Mouse (Mus musculus) myocyte (in vitro differentiated cells): ENCODE data around the gene Nr1d1. TPM values are rescaled to one million over a fixed set of nuclear protein-coding genes. Genes with fewer than 3 reads are reported as not detected.

Experiments used
- H3K27me3 ChIP-seq: one replicate; pipeline ENCODE4 v1.6.1; 2011; ENCODE audit not compliant: control insufficient read depth, insufficient read depth, insufficient read length
- H3K36me3 ChIP-seq: one replicate; pipeline ENCODE4 v1.6.1; 2011; ENCODE audit not compliant: control insufficient read depth, insufficient read depth
- H3K4me2 ChIP-seq: one replicate; pipeline ENCODE4 v1.6.1; 2011; ENCODE audit warnings: low read depth, control low read depth
- H3K4me3 ChIP-seq: one replicate; pipeline ENCODE4 v1.5.1; 2011; ENCODE audit warnings: mild to moderate bottlenecking, control low read depth, moderate library complexity
- H3K79me2 ChIP-seq: one replicate; pipeline ENCODE4 v1.6.1; 2011; ENCODE audit not compliant: control insufficient read depth, insufficient read depth
- H3ac ChIP-seq: one replicate; pipeline ENCODE4 v1.6.1; 2011; ENCODE audit not compliant: control insufficient read depth, insufficient read length
- CEBPB ChIP-seq: IDR thresholded peaks from 2 replicates; pipeline ENCODE4 v1.6.1; 2011; ENCODE audit warnings: mild to moderate bottlenecking, moderate library complexity; ENCODE audit not compliant: poor library complexity, insufficient read depth, severe bottlenecking
- E2F4 ChIP-seq: IDR thresholded peaks from one replicate; pipeline ENCODE4 v1.6.1; 2011; ENCODE audit warnings: mild to moderate bottlenecking, control low read depth, moderate library complexity; ENCODE audit not compliant: insufficient read depth
- MAX ChIP-seq: IDR thresholded peaks from one replicate; pipeline ENCODE4 v1.6.1; 2011; ENCODE audit warnings: low read depth, mild to moderate bottlenecking, control low read depth
- MYOD1 ChIP-seq, 3 experiments: IDR thresholded peaks; one replicate each; pipeline ENCODE4 v1.6.1; 2011; ENCODE audit warnings: control low read depth in 2 of 3, low read depth in 2 of 3, mild to moderate bottlenecking in 2 of 3, moderate library complexity in 1 of 3; ENCODE audit not compliant: insufficient read length in 2 of 3, control insufficient read depth in 1 of 3
- MYOG ChIP-seq, 3 experiments: IDR thresholded peaks; one replicate each; pipeline ENCODE4 v1.6.1; 2011; ENCODE audit warnings: control low read depth in 2 of 3, low read depth in 2 of 3, mild to moderate bottlenecking in 2 of 3; ENCODE audit not compliant: insufficient read length in 2 of 3, control insufficient read depth in 1 of 3, insufficient read depth in 1 of 3
- POLR2A ChIP-seq: IDR thresholded peaks from one replicate; pipeline ENCODE4 v1.6.1; 2011; ENCODE audit warnings: low read depth, mild to moderate bottlenecking, control low read depth, moderate library complexity; ENCODE audit not compliant: insufficient read length
- POLR2AphosphoS2 ChIP-seq: IDR thresholded peaks from one replicate; pipeline ENCODE4 v1.6.1; 2011; ENCODE audit warnings: low read depth, control low read depth; ENCODE audit not compliant: insufficient read length
- REST ChIP-seq: IDR thresholded peaks from one replicate; pipeline ENCODE4 v1.6.1; 2011; ENCODE audit warnings: mild to moderate bottlenecking, control low read depth, moderate library complexity; ENCODE audit not compliant: insufficient read depth, insufficient read length
- SRF ChIP-seq: IDR thresholded peaks from one replicate; pipeline ENCODE4 v1.6.1; 2011; ENCODE audit warnings: low read depth; ENCODE audit not compliant: control insufficient read depth, insufficient read length
- TCF12 ChIP-seq: IDR thresholded peaks from one replicate; pipeline ENCODE4 v1.6.1; 2011; ENCODE audit warnings: mild to moderate bottlenecking, control low read depth; ENCODE audit not compliant: poor library complexity, insufficient read depth, severe bottlenecking
- TCF3 ChIP-seq: IDR thresholded peaks from one replicate; pipeline ENCODE4 v1.6.1; 2011; ENCODE audit warnings: low read depth, control low read depth; ENCODE audit not compliant: insufficient read length
- USF1 ChIP-seq: IDR thresholded peaks from one replicate; pipeline ENCODE4 v1.6.1; 2011; ENCODE audit warnings: low read depth, mild to moderate bottlenecking, control low read depth, moderate library complexity
- polyA plus RNA-seq: library from polyadenylated mRNA; unstranded; fragments of >200 nt; fragmentation: generic; extraction: Trizol; gene quantifications from one replicate; pipeline ENCODE4 v1.2.1, GENCODE M21; 2012; ENCODE audit warnings: missing spikeins

The Nr1d1 gene
- polyA plus RNA-seq, 1 experiment, result 49.1 TPM

DNA sequence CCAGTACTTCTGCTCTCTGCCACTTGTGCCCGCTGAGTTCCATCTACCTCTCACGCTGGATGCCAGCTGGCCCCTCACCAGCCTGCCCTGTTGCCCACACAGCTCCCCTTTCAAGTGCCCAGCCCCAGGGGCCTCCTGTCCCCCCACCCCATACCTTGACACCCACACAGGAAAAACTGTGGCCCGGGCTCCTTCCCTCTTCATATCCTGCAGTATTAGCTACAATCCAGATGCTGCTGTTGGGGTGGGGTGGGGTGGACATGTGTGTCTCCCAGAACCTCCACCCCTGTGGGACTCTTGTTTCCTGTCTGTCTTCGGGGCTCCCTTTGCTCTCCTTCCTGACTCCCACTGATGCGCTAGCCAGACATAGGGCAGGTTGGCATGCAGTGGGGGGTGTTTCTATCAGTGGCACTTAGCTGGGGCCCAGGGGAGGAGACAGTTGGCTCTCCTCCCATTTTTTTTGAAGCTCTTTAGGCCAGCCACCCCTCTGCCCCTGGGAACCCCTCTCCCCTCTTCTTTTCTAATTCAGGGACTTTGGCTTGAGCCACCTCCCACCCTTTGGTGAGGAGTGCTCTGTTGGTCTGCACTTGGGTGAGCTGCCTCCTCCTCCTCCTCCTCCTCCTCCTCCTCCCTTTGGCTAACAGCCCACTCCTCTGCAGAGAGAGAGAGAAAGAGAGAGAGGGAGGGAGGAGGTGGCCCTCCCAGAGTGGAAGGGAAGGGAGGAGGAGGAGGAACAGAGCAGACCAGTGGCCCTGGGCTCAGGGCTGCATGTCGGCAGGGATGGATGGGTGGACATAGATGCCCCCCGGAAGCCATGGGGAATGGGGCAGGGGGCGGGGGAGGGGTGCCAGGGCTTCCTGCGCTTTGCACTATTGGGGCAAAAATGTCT lies 9.5 kb downstream of the Nr1d1 start:
- no peaks in the 10 kb centered on the region for H3K27me3 ChIP-seq
- TF ChIP-seq MAX (no peak), MYOD1 (IDR thresholded peaks at IDR 0.05; ENCODE audit: control insufficient read depth in 1 of 3, insufficient read length in 2 of 3, low read depth in 2 of 3) (no peak), REST (no peak), CEBPB (no peak), E2F4 (no peak), POLR2A (no peak), USF1 (no peak), TCF3 (no peak), TCF12 (no peak), SRF (no peak), MYOG (IDR thresholded peaks at IDR 0.05; ENCODE audit: control insufficient read depth in 1 of 3, insufficient read depth in 1 of 3, insufficient read length in 2 of 3, low read depth in 2 of 3) (no peak), POLR2AphosphoS2 (no peak)
- H3ac ChIP-seq, result no peak overlapping the region
- H3K36me3 ChIP-seq, result peaks cover 24% of the 10 kb centered on the region
- no peak overlapping the region for H3K4me2 ChIP-seq
- no peaks in the 10 kb centered on the region for H3K79me2 ChIP-seq
- no peak overlapping the region for H3K4me3 ChIP-seq

DNA sequence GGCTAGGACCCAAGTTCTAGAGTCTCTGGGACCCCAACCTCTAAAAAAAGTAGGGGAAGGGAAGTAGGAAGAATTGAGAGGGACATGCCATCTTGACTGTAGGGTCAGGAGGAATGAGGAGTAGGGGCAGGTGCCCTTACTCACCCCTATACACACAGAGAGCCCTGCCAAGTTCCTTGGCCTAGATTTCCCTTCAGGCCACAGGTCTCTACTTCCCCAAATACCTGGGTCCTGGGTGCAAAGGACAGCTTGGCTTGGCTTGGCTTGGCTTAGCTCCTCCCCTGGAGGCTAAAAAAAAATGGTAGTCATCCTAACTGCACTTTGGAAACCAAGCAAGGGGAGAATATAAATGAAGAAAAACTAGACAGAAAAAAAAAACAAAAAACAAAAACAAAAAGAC lies 10.4 kb downstream of the Nr1d1 start:
- TF ChIP-seq E2F4, result no peak
- TF ChIP-seq MYOD1 (IDR thresholded peaks at IDR 0.05; ENCODE audit: control insufficient read depth in 1 of 3, insufficient read length in 2 of 3, low read depth in 2 of 3), result no peak
- TF ChIP-seq POLR2AphosphoS2, result no peak
- TF ChIP-seq MYOG (IDR thresholded peaks at IDR 0.05; ENCODE audit: control insufficient read depth in 1 of 3, insufficient read depth in 1 of 3, insufficient read length in 2 of 3, low read depth in 2 of 3), result no peak
- TF ChIP-seq CEBPB, result no peak
- no peak for TF ChIP-seq MAX
- no peak for TF ChIP-seq POLR2A
- no peak for TF ChIP-seq USF1
- TF ChIP-seq TCF3, result no peak
- no peak for TF ChIP-seq TCF12
- no peak for TF ChIP-seq REST
- TF ChIP-seq SRF, result no peak
- no peak overlapping the region for H3K4me2 ChIP-seq
- H3K27me3 ChIP-seq, result no peaks in the 10 kb centered on the region
- no peak overlapping the region for H3ac ChIP-seq
- H3K36me3 ChIP-seq, result peaks cover 15% of the 10 kb centered on the region
- H3K79me2 ChIP-seq, result no peaks in the 10 kb centered on the region
- H3K4me3 ChIP-seq, result no peak overlapping the region

DNA sequence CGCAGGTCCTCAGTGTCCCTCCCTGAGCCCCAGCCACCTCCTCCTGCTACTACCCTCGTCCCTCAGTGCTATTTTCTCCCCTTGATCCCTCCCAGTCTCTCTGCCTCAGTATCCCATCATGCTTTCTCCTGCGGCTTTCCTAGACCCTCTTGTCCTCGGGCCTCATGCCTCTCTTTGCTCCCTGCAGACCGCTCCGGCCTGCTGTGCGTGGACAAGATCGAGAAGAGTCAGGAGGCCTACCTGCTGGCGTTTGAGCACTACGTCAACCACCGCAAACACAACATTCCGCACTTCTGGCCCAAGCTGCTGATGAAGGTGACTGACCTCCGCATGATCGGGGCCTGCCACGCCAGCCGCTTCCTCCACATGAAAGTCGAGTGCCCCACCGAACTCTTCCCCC lies 11.0 kb downstream of the Nr1d1 start:
- no peak overlapping the region for H3K4me2 ChIP-seq
- no peak overlapping the region for H3ac ChIP-seq
- H3K4me3 ChIP-seq, result no peak overlapping the region

DNA sequence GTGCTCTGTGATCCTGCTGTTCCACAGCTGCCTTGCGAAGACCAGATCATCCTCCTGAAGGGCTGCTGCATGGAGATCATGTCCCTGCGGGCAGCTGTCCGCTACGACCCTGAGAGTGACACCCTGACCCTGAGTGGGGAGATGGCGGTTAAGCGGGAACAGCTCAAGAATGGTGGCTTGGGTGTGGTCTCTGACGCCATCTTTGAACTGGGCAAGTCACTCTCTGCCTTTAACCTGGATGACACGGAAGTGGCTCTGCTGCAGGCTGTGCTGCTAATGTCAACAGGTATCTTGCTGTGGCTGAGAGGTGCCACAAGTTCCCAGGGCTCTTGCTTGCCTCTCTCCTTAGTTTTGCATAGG lies 11.7 kb downstream of the Nr1d1 start:
- TF ChIP-seq TCF3 (no peak), POLR2AphosphoS2 (no peak)
- H3K4me3 ChIP-seq, result no peak overlapping the region
- no peak overlapping the region for H3ac ChIP-seq
- no peaks in the 10 kb centered on the region for H3K27me3 ChIP-seq
- peaks cover 5% of the 10 kb centered on the region for H3K36me3 ChIP-seq
- no peak overlapping the region for H3K4me2 ChIP-seq
- H3K79me2 ChIP-seq, result no peaks in the 10 kb centered on the region

More for the DNA sequence above, 11.0 kb downstream of the Nr1d1 start:
- H3K36me3 ChIP-seq, result peaks cover 11% of the 10 kb centered on the region
- H3K79me2 ChIP-seq, result no peaks in the 10 kb centered on the region
- TF ChIP-seq SRF (no peak), E2F4 (no peak), USF1 (no peak), CEBPB (no peak), MAX (no peak)
- no peaks in the 10 kb centered on the region for H3K27me3 ChIP-seq

DNA sequence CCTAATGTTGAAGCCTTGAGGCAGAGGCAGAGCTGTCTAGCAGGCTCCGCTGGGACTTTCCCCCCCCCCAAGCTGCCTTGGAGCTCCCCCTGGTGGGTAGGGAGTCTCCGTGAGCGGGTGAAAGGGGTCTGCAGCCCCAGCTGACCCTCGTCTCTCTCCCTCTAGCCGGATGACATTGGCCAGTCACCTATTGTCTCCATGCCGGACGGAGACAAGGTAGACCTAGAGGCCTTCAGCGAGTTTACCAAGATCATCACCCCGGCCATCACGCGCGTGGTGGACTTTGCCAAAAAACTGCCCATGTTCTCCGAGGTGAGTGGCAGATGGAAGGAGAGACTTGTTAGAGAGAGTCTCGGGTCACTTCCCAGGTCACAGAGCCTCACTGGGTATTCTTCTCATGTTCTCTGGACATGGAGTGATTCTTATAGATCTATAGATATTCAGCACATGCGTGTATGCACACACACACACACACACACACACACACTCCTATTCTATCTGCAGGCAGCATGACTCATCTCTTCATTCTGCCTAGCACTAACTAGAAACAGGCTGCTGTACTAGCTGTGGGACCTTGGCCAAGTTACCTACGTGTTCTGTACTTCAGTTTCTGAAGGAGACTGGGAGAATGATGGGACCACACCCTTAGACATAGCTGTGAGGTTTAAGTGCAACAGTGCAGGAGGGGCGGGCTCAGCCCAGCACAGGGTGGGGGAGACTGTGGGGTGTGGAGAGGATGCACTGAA lies 12.2 kb downstream of the Nr1d1 start:
- H3K27me3 ChIP-seq, result no peaks in the 10 kb centered on the region
- peaks cover 4% of the 10 kb centered on the region for H3K36me3 ChIP-seq
- no peak for TF ChIP-seq E2F4
- TF ChIP-seq CEBPB, result no peak
- no peak for TF ChIP-seq MYOG (IDR thresholded peaks at IDR 0.05; ENCODE audit: control insufficient read depth in 1 of 3, insufficient read depth in 1 of 3, insufficient read length in 2 of 3, low read depth in 2 of 3)
- TF ChIP-seq POLR2AphosphoS2, result no peak
- TF ChIP-seq TCF12, result no peak
- no peak for TF ChIP-seq MYOD1 (IDR thresholded peaks at IDR 0.05; ENCODE audit: control insufficient read depth in 1 of 3, insufficient read length in 2 of 3, low read depth in 2 of 3)
- TF ChIP-seq SRF, result no peak
- no peak for TF ChIP-seq REST
- TF ChIP-seq POLR2A, result no peak
- TF ChIP-seq USF1, result no peak
- TF ChIP-seq TCF3, result no peak
- TF ChIP-seq MAX, result no peak
- no peak overlapping the region for H3ac ChIP-seq
- no peak overlapping the region for H3K4me3 ChIP-seq
- no peak overlapping the region for H3K4me2 ChIP-seq
- no peaks in the 10 kb centered on the region for H3K79me2 ChIP-seq
